Mouse (Mus musculus) bone marrow, adult 2 months (tissue): ENCODE measurements at regions not wholly inside any gene's neighbourhood (a gene's known extent, or its start where the extent isn't known, plus 50 kb on each side); places are given as distances from the start of the nearest gene placed in this dataset.

Experiments used
- CTCF ChIP-seq: fragments of 200-500 bp; IDR thresholded peaks from 2 replicates; pipeline ENCODE4 v1.5.1; 2011; ENCODE audit warnings: low read length, control low read depth; ENCODE audit not compliant: control insufficient read depth, insufficient read depth
- POLR2A ChIP-seq: fragments of 200-500 bp; IDR thresholded peaks from 2 replicates; pipeline ENCODE4 v1.6.1; 2011; ENCODE audit warnings: low read depth, mild to moderate bottlenecking, control low read depth, low read length, borderline replicate concordance; ENCODE audit not compliant: control insufficient read depth

DNA sequence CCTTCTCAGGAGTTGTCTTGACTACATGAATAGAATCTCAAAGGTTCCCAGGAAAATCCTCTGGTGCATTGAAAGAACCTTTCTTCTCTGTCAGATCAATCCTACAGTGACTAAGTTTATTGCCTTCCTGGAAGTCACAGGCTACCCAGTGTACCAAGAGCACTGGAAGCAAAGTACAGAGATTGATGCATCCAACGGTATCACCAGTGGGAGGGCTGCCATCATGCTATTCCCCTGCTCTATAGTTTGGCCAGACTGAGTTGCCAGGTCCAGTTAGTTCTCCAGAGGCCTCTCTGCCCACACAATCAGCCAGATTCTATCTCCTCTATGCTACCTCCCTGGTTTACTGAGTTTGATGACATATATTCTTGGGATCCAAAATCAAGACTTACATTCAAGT lies 96.9 kb upstream of the Gm6657 start:
- TF ChIP-seq CTCF (no peak), POLR2A (no peak)
